Mouse (Mus musculus): ENCODE results near the gene Six6.

GRCm38 (mm10) chr12:72953858-72954257 lies 14.2 kb downstream of the Six6 start:
- TF ChIP-seq CTCF (IDR thresholded peaks at IDR 0.05; ENCODE audit: low read depth) (no peak), EP300 (IDR thresholded peaks at IDR 0.05; ENCODE audit: low read depth) (no peak)

All from heart, postnatal 0 days (tissue).